Mouse (Mus musculus) fat pad, adult 2 months (tissue): ENCODE results near the gene Ldhc.
"Not testable (repeated sequence)": the region's sequence is repeated elsewhere in the genome, so short reads cannot be mapped to it uniquely, and the experiment has no call there.

Source experiments
- DNase-seq: peaks from one replicate; pipeline ENCODE4 v3.0.0-alpha.2; 2011; ENCODE audit warnings: low read depth, low spot score; ENCODE audit errors: extremely low read depth

Gene Ldhc

DNA sequence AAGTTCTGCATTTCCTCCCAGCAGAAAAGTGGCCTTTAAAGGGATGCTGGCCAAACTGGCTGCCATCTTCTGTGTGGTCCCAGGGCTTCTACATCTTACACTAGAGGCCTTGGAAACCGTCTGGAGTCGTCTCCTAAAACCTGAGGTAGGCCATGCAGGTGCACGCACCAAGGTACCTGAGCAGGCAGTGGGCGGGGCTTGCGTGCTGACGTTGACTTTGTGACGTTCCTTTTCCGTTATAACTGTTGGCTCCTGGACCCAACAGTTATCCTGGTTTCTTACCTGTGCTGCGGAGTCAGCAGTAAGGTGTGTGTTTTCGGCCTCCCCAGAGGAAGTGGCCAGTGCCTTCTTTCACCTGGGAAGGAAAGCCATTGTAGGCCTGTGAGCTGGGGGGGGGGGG, at the start of gene Ldhc:
Gene Ldhc (plus strand): TSS at position 208 of the 400 bp plus-strand sequence.
- DNase-seq, result no peak

DNA sequence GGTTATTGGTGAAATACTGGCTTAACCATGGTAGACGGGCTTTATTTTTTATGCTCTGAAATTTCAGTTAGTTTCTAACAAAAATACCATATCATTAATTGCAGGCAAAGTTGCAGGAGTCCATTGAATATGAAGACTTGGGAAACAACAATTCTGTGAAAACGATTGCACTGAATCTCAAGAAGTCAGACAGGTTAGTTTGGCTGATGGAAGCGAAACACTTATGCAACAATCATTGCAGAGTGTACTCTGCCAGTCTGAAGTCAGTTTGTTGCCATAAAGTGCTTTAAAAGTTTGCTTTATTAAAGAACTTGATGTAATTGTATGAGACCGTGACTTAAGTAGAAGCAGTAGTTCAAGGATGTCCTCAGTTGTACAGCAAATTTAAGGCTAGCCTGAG, 47.0 kb upstream of the Ldhc start:
- peak; percentile 65 for DNase-seq

GRCm38 (mm10) chr7:46820876-46821632, 39.9 kb upstream of the Ldhc start:
- not testable (repeated sequence) for DNase-seq

DNA sequence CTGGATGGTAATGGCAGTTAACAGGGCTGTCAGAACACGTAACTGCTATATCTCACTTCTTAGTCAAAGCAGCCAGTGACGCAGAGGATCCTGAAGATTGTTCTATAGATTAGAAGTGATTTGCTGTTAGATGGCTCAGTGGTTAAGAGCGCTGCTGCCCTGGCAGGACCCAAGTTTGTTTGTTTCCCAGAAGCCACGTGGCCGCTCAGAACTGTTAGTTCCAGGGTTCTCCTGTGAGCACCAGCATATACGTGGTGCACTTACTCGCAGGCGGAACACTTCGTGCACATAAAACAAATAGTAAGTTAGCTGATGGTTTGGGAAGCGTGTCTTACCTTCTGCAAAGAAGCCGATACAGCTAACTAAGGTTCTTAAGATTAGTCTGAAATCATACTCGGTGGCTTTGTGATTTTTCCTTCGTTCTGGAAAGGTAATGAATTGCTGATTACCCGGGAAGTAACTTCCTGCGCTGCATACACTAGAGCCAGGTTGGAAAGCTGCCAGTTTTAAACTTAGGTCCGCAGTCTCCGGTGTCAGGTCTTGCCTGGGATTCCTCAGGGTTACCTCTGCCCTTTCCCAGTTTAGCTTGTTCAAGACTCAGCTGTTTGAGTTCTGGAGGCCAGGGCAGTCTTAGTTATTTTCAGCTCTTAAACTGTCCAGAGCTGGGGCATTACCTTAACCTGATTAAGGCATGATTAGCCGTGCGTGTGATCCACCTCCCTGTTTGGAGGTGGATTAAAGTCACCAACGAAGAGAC, 33.8 kb upstream of the Ldhc start:
- no peak for DNase-seq

GRCm38 (mm10) chr7:46827803-46828184, 33.2 kb upstream of the Ldhc start:
- DNase-seq, result no peak

- no peak for DNase-seq
Measured at GRCm38 (mm10) chr7:46829911-46830310, 31.1 kb upstream of the Ldhc start.

- no peak for DNase-seq
Measured at GRCm38 (mm10) chr7:46830799-46831590, 30.0 kb upstream of the Ldhc start.

GRCm38 (mm10) chr7:46831693-46832092, 29.3 kb upstream of the Ldhc start:
- DNase-seq, result no peak

DNA sequence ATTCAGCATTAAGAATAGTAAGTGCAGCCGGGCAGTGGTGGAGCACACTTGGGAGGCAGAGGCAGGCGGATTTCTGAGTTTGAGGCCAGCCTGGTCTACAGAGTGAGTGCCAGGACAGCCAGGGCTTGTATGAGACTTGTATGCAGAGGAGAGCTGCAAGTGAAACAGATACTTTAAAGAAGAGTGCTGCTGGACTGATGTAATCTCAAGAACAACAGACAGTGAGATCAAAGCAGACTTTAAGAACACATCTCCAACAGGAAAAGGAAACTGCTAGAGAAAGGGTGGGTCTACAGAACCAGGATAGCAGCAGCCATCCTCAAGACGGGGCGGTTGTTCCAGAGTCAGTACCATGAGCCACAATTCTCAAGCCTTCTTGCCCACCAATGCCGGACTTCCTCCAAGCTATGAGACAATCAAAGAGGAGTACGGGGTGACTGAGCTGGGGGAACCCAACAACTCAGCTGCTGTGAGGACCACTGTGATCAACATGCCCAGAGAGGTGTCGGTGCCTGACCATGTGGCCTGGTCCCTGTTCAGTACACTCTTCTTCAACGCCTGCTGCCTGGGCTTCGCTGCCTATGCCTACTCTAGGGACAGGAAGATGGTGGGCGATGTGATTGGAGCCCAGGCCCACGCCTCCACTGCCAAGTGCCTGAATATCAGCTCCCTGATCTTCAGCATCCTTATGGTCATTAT, 28.7 kb upstream of the Ldhc start:
- DNase-seq, result not testable (repeated sequence)

DNA sequence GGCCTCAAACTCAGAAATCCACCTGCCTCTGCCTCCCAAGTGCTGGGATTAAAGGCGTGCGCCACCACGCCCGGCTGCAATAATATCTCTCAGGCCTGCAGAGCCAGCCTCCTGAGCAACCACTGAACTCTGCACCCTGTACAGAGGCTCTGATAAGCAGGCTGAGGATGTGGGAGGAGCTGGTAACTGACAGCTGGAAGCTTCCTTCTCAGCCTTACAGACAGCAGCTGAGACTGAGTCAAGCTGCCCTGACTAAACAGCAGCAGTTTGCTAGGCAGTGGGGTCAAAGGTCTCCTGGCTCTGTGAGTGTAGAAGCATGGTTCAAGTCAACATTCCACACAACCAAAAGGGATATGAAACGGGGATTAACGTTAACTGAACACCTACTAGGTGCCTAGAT, 27.7 kb upstream of the Ldhc start:
- no peak for DNase-seq

DNA sequence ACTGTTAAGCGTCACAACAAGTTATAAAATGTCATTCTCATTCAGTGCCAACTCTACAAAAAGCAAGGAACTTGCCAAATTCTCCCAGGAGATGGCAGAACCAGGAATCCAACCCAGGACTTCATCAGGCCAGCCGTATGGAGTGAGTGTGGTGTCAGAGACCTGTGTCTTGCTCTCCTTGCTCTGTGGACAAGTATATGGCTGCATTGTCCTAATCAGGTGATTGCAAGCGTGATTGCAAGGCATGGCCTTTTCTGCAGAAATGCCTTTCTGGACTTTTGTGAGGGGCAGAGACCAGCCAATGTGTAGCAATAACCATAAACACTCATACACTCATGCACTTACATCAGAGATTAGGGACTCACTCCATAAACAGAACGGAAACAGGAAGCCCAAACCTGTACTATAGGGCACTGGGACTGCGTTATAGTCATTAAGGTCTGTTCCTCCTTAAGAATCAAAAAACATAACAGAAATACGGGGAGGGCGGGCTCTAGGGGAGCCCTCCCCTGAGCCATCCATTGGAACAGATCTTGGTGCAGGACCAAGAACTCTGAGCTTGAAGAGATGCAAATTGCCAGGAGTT, 27.2 kb upstream of the Ldhc start:
- DNase-seq, result no peak

- no peak for DNase-seq
Measured at GRCm38 (mm10) chr7:46834994-46835610, 25.9 kb upstream of the Ldhc start.

- DNase-seq, result no peak
Measured at GRCm38 (mm10) chr7:46836357-46836756, 24.6 kb upstream of the Ldhc start.

GRCm38 (mm10) chr7:46837073-46837472, 23.9 kb upstream of the Ldhc start:
- DNase-seq, result no peak

DNA sequence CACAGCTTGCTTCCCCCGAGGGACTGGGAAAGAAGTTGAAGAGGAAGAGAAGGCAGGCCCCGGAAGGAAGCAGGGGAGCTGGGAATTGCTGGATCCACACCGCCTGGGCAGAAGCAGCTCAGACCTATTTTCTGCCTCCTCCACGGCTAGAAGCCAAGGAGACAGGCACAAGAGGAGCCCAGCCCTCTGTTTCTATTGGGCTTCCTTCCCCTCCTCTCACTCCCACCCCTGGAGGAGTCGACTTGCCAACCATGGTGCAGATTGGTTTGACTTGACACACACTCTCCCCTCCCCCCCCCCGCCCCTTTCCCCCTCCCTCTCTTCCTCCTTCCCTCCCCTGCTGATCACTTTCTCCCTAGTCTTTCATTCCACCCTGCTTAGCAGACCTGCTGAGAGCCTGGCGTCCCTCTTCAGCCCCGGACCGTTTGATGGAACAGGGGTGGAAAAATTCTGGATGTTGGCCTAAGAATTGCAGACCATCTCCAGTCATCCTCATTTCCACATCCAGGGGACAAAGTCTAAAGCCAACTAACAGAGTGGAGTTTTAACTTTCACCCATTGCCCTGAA, 22.8 kb upstream of the Ldhc start:
- no peak for DNase-seq

GRCm38 (mm10) chr7:46838891-46839302, 22.1 kb upstream of the Ldhc start:
- peak; percentile 79 for DNase-seq

DNA sequence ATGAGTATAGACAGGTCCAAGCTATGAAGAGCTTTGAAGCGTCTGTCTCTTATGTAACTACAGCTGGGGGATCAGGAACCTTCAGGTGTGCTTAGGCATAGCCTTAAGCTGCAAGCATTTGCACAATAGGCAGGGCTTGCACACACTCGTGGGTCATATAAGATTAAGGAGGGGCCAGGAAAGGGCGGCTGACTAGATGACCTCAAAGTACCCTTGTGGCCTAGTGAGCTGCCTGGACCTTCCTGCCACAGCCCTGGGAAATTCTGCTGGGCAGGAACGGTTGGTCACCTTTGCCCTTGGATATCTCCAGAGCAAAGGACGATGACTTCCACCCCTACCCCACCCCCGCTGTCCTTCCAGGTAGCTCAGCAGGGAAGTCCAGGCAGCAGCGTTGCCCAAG, 21.6 kb upstream of the Ldhc start:
- peak; percentile 68 for DNase-seq

DNA sequence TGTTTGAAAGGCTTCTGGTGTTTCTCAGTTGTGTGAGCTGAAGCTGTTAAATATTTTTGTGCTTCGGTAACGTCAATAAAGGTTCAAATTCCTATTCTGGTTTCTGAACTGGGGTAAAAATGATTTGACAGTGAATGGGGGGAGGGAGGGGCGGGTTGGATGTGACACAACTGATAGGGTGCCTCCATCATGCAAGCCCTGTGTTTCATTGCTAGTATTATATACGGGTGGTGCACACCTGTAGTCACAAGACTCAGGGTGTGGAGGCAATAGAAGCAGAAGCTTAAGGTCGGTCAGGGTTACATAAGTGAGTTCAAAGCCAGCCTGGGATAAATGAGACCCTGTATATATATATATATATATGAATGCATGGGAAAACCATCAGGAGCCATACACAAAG, 21.1 kb upstream of the Ldhc start:
- no peak for DNase-seq

GRCm38 (mm10) chr7:46840326-46840725, 20.7 kb upstream of the Ldhc start:
- no peak for DNase-seq
